Mouse (Mus musculus) CH12.LX (cell line): ENCODE results near the gene Raf1. TPM values are rescaled to one million over a fixed set of nuclear protein-coding genes. Genes with fewer than 3 reads are reported as not detected.

ENCODE experiments used
- DNase-seq: peaks from one replicate; pipeline ENCODE4 v3.0.0-alpha.2; 2013; ENCODE audit errors: extremely low read depth
- H3K27ac ChIP-seq: 2 replicates; pipeline ENCODE4 v1.5.1; 2012; ENCODE audit warnings: low read depth, mild to moderate bottlenecking, control low read depth, moderate library complexity; ENCODE audit not compliant: insufficient read depth
- H3K27me3 ChIP-seq: replicated peaks from 2 replicates; pipeline ENCODE3; 2012; ENCODE audit warnings: inconsistent platforms
- H3K36me3 ChIP-seq, 2 experiments: replicated peaks in 1 of 2; 2 replicates each; pipeline versions ENCODE3 to v1.6.1; 2012; ENCODE audit warnings: inconsistent platforms in 1 of 2, low read length in 1 of 2, mild to moderate bottlenecking in 1 of 2, mixed read lengths in 1 of 2, moderate library complexity in 1 of 2; ENCODE audit not compliant: control insufficient read depth in 1 of 2, insufficient read depth in 1 of 2
- H3K4me1 ChIP-seq, 2 experiments: 2 replicates each; pipeline ENCODE4 v1.6.1; 2012; ENCODE audit warnings: inconsistent platforms in 1 of 2, moderate library complexity in 1 of 2; ENCODE audit not compliant: insufficient read depth in 2 of 2, control insufficient read depth in 1 of 2
- H3K4me2 ChIP-seq: 2 replicates; pipeline ENCODE4 v1.6.1; 2012; ENCODE audit warnings: low read depth, mild to moderate bottlenecking, control low read depth; ENCODE audit not compliant: poor library complexity, insufficient read depth, severe bottlenecking
- H3K4me3 ChIP-seq, 3 experiments: fragments of 150-350 bp in 1 of 3; sonication (generic) in 1 of 3; replicated peaks in 1 of 3; 2 replicates each; pipeline versions ENCODE3 to v1.5.1; 2011 to 2012; ENCODE audit warnings: low read depth in 2 of 3, low read length in 2 of 3, mild to moderate bottlenecking in 2 of 3, moderate library complexity in 2 of 3, control low read depth in 1 of 3, improper control_type of control experiment in 1 of 3, inconsistent platforms in 1 of 3, mixed read lengths in 1 of 3; ENCODE audit not compliant: poor library complexity in 1 of 3
- H3K79me2 ChIP-seq: replicated peaks from 2 replicates; pipeline ENCODE4 v1.6.1; 2012; ENCODE audit warnings: mild to moderate bottlenecking, moderate library complexity; ENCODE audit not compliant: control insufficient read depth, poor library complexity, insufficient read depth, severe bottlenecking; ENCODE audit errors: extremely low read depth
- H3K9ac ChIP-seq: 2 replicates; pipeline ENCODE4 v1.6.1; 2012; ENCODE audit warnings: low read depth, mild to moderate bottlenecking, control low read depth, moderate library complexity; ENCODE audit not compliant: insufficient read depth
- H3K9me3 ChIP-seq: replicated peaks from 2 replicates; pipeline ENCODE3; 2012; ENCODE audit warnings: low read length, inconsistent platforms, mixed read lengths
- EP300 ChIP-seq: IDR thresholded peaks from 2 replicates; pipeline ENCODE4 v1.6.1; 2011; ENCODE audit warnings: low read length, improper control_type of control experiment
- KAT2A ChIP-seq: IDR thresholded peaks from 2 replicates; pipeline ENCODE4 v1.6.1; 2012; ENCODE audit warnings: low read length, improper control_type of control experiment, inconsistent platforms; ENCODE audit not compliant: insufficient replicate concordance
- MAX ChIP-seq: IDR thresholded peaks from 2 replicates; pipeline ENCODE4 v1.6.1; 2011; ENCODE audit warnings: low read length, improper control_type of control experiment
- TCF12 ChIP-seq: IDR thresholded peaks from 2 replicates; pipeline ENCODE4 v1.6.1; 2014; ENCODE audit warnings: low read depth, mild to moderate bottlenecking, inconsistent platforms, low read length, improper control_type of control experiment
- UBTF ChIP-seq: IDR thresholded peaks from 2 replicates; pipeline ENCODE4 v1.6.1; 2012; ENCODE audit warnings: low read depth, mild to moderate bottlenecking, inconsistent platforms, low read length, improper control_type of control experiment, moderate library complexity
- ZMIZ1 ChIP-seq: IDR thresholded peaks from 2 replicates; pipeline ENCODE4 v1.6.1; 2012; ENCODE audit warnings: low read depth, mild to moderate bottlenecking, inconsistent platforms, low read length, improper control_type of control experiment
- ZNF384 ChIP-seq: IDR thresholded peaks from 2 replicates; pipeline ENCODE4 v1.6.1; 2012; ENCODE audit warnings: low read depth, low read length, improper control_type of control experiment, inconsistent platforms
- dilution Hi-C: fragments of 300-500 bp; cut with MboI; formaldehyde crosslinking; loops from 2 replicates; pipeline ENCODE4 v1.14.3; 2020; ENCODE audit warnings: low sequenced_read_pairs; ENCODE audit not compliant: extremely low pct_unique_long_range_greater_than_20kb, extremely low pct_ligation_motif_present
- in situ Hi-C: fragments of 300-500 bp; cut with MboI; formaldehyde crosslinking; loops from 3 replicates; pipeline ENCODE4 v1.14.3; 2019; ENCODE audit warnings: low sequenced_read_pairs, low pct_ligation_motif_present, low pct_unique_long_range_greater_than_20kb, mixed read lengths
- polyA plus RNA-seq: library from polyadenylated mRNA; unstranded; fragments of >175 nt; gene quantifications from 2 replicates; pipeline ENCODE4 v1.2.1, GENCODE M21; 2012; ENCODE audit warnings: low read depth; ENCODE audit not compliant: insufficient read length
- total RNA-seq, 2 experiments: library from RNA; depleted of rRNA; stranded (reverse); fragments of 300-350 nt in 1 of 2; fragments of >200 nt in 1 of 2; gene quantifications; 2 replicates each; pipeline ENCODE4 v1.2.3; 2012 to 2014

Gene Raf1
- total and polyA plus RNA-seq, 3 experiments, result 53.5 to 79.2 (median 59.8) TPM

- no peak for DNase-seq
- Histone ChIP-seq H3K4me3 (no peak overlapping the region), H3K36me3 (peaks cover 0 to 5% of the 10 kb centered on the region in 2 experiments), H3K4me1 (peaks cover 6 to 69% of the 10 kb centered on the region in 2 experiments), H3K79me2 (peaks cover 41% of the 10 kb centered on the region), H3K9me3 (no peaks in the 10 kb centered on the region), H3K9ac (no peak overlapping the region), H3K4me2 (no peak overlapping the region), H3K27me3 (no peaks in the 10 kb centered on the region), H3K27ac (no peak overlapping the region)
- dilution Hi-C loops (no loop called here), in situ Hi-C loops (no loop called here)
- TF ChIP-seq TCF12, result no peak
- no peak for TF ChIP-seq UBTF
- TF ChIP-seq MAX, result no peak
- TF ChIP-seq KAT2A, result no peak
Measured at GRCm38 (mm10) chr6:115650476-115651427, 25.7 kb downstream of the Raf1 start.

DNA sequence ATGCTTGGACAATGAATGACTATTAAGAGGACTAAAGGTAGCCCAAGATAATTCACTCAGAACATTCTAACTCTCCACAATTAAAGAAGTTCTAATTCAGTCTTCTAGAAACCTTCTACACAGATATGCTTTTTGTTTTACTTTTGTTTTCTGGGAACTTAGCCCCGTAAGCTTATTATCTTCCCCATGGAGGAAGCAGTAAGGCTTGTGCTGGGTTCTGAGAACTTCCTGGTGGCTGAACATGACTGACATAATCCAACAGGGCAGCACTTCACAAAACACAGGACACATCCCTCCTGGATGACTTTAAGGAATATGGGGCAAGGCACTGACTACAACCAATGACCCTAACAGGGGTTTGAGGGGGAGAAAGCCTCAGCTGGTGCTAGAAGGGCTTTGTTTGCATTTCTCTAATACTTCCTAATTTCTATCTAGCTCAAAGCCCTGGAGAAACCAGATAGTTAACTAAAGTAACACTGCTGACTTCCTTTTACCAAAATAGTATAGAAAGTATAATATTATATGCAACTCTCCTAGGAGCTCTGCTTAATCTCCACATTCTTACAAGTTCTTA, 26.6 kb downstream of the Raf1 start:
- in situ Hi-C loops (no loop called here), dilution Hi-C loops (no loop called here)
- Histone ChIP-seq H3K9me3 (no peaks in the 10 kb centered on the region), H3K27ac (no peak overlapping the region), H3K9ac (no peak overlapping the region), H3K4me2 (no peak overlapping the region), H3K36me3 (peaks cover 0 to 5% of the 10 kb centered on the region in 2 experiments), H3K27me3 (no peaks in the 10 kb centered on the region), H3K79me2 (peaks cover 41% of the 10 kb centered on the region), H3K4me3 (no peak overlapping the region), H3K4me1 (peaks cover 6 to 68% of the 10 kb centered on the region in 2 experiments)
- no peak for DNase-seq
- no peak for TF ChIP-seq EP300

- peaks cover 0 to 23% of the 10 kb centered on the region in 2 experiments; a peak in 2 of 4 replicates for H3K4me1 ChIP-seq
- TF ChIP-seq ZNF384 (peak; percentile 77), ZMIZ1 (no peak)
- DNase-seq, result peak; percentile 26
- H3K79me2 ChIP-seq, result peaks cover 17% of the 10 kb centered on the region
- dilution Hi-C loops (no loop called here), in situ Hi-C loops (no loop called here)
- H3K36me3 ChIP-seq, result peaks cover 9 to 25% of the 10 kb centered on the region in 2 experiments
- no peak overlapping the region for H3K27ac ChIP-seq
- no peaks in the 10 kb centered on the region for H3K9me3 ChIP-seq
- H3K9ac ChIP-seq, result no peak overlapping the region
- H3K4me2 ChIP-seq, result no peak overlapping the region
- H3K4me3 ChIP-seq, result no peak overlapping the region
- no peaks in the 10 kb centered on the region for H3K27me3 ChIP-seq
Measured at GRCm38 (mm10) chr6:115643315-115643714, 33.1 kb downstream of the Raf1 start.
